Mouse (Mus musculus): ENCODE measurements around the gene Chrna10.

DNA sequence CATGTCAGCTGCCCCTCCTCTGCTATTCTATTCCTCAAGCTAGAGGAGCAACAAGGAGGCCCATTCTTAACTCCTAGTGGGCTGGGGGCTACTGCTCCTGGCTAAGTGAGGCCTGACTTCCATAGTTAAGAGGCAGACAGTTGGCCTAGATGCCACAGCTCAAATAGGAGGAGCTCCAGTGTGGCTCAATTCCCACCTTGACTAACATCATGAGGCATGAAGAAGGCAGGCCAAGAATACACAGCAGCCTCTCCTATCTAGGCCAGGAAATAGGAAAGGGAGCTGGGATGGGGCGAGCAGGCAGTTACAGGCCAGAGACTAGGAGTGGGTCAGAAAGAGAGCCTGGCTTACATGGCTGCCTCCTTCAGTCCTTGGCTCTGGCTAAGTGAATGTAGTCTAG, 8.4 kb downstream of the Chrna10 start:
- TF ChIP-seq CTCF (IDR thresholded peaks at IDR 0.05 in 2 of 3, conservative IDR thresholded peaks at IDR 0.05 in 1 of 3; ENCODE audit: control insufficient read depth in 1 of 3, insufficient read depth in 1 of 3, low read depth in 2 of 3, low read length in 3 of 3, poor library complexity in 1 of 3, severe bottlenecking in 1 of 3) (no peak), EP300 (IDR thresholded peaks at IDR 0.05; ENCODE audit: low read depth in 1 of 2, low read length in 2 of 2) (no peak), USF1 (IDR thresholded peaks at IDR 0.05; ENCODE audit: low read depth, low read length) (no peak), MEF2A (IDR thresholded peaks at IDR 0.05; ENCODE audit: extremely low read depth, insufficient replicate concordance, low read depth, low read length, poor library complexity, severe bottlenecking) (no peak), CHD1 (IDR thresholded peaks at IDR 0.05; ENCODE audit: low read depth, low read length) (no peak), ELF1 (IDR thresholded peaks at IDR 0.05; ENCODE audit: low read depth, low read length) (no peak), NRF1 (IDR thresholded peaks at IDR 0.05; ENCODE audit: insufficient read depth, low read depth, low read length, poor library complexity, severe bottlenecking) (no peak), ZC3H11A (IDR thresholded peaks at IDR 0.05; ENCODE audit: low read depth, low read length) (no peak), MAX (IDR thresholded peaks at IDR 0.05; ENCODE audit: low read length) (no peak), USF2 (IDR thresholded peaks at IDR 0.05; ENCODE audit: borderline replicate concordance in 1 of 2, insufficient read depth in 1 of 2, low read depth in 1 of 2, low read length in 2 of 2) (no peak), CHD2 (IDR thresholded peaks at IDR 0.05; ENCODE audit: low read length) (no peak), MAZ (IDR thresholded peaks at IDR 0.05; ENCODE audit: low read depth, low read length) (no peak), TAL1 (IDR thresholded peaks at IDR 0.05; ENCODE audit: low read length) (no peak)
